Mouse (Mus musculus) retina, adult 2 months (tissue): Measurements from ENCODE around the gene Slco1a5.
"Not testable (repeated sequence)": the region's sequence is repeated elsewhere in the genome, so short reads cannot be mapped to it uniquely, and the experiment has no call there.

ENCODE experiments used
- DNase-seq: peaks from one replicate; pipeline ENCODE4 v3.0.0-alpha.2; 2012; ENCODE audit warnings: low read depth, low spot score

The Slco1a5 gene

DNA sequence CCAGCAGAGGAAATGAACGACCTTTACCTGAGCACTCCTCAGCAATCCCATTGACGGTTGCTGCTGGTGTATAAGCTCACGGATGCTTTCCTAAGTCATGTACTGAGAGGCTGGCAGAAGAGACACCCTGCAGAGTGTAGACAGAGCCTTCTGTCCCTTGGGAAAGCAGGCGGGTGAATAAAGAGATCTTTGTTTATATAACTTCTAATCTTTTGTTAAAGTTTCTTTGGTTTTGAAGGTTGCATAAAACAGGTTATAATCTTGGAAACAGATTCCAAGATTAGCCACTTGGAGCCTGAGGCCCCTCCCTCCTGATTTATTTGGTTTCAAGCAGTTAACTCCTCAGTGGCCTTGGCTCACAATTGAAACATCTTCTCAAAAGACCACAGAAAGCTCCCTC, at the start of gene Slco1a5:
TSS of gene Slco1a5 (minus strand) at position 101 of the 400 bp plus-strand sequence.
- DNase-seq = no peak

DNA sequence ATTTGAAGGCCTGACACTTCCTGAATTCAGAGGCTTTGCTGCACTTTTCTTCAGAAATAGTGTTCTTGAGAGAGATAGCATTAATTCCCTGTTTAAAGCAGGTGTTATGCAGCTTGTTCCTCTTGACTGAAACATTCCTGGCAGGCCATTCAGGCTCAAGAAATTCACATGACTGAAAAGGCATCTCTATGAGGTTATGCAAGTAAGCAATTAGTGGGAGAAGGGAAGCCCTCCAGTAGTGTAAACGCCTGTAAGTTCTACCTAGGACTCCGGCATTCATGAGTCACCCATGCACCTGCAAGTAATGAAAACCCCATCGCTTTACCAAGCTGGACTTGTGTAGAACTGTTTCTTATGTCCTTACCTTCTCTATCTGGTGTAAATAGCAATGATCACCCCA, 46.8 kb upstream of the Slco1a5 start:
- DNase-seq = no peak

DNA sequence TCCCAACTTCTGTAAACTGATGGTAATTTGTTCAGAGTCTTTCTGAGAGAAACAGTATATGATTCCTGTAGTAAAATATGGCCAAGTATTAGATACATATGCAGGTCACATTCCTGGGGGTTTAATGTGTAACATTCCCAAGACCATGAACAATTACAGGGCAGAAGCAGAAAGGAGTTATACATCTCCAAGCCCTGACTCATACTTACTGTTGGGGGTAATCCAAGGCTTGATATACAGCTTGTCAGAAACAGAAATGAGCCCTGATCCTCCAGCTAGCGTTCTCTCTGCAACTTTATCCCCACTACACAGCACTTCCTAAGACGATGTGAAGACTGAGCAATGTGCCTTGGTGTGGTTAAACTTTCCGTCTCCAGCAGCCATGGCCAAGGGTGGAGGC, 44.8 kb upstream of the Slco1a5 start:
- DNase-seq = no peak

DNA sequence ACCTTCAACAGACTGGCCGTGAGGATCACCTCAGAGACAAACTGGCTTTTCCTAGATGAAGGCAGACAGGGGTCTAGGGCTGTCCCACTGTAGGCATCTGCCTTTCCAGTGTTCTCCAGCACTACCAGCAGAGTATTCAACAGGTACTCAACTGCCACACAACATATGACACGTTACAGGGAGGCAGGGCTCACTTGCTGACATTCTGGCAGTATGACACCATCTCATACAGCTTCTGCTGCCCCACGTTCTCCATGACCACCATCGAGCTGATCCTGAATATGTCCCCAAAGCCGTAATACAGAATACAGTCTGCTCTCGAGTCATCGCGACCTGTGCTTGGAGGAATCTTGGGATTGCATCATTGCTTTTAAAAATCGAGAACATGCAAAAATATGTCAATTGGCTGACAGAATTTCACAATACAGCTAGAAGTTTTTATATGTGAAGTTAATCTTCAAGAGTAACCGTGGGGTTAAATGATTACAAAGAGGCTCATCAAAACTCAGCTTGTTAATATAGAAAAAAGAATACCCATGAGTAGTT, 43.8 kb upstream of the Slco1a5 start:
- no peak for DNase-seq

DNA sequence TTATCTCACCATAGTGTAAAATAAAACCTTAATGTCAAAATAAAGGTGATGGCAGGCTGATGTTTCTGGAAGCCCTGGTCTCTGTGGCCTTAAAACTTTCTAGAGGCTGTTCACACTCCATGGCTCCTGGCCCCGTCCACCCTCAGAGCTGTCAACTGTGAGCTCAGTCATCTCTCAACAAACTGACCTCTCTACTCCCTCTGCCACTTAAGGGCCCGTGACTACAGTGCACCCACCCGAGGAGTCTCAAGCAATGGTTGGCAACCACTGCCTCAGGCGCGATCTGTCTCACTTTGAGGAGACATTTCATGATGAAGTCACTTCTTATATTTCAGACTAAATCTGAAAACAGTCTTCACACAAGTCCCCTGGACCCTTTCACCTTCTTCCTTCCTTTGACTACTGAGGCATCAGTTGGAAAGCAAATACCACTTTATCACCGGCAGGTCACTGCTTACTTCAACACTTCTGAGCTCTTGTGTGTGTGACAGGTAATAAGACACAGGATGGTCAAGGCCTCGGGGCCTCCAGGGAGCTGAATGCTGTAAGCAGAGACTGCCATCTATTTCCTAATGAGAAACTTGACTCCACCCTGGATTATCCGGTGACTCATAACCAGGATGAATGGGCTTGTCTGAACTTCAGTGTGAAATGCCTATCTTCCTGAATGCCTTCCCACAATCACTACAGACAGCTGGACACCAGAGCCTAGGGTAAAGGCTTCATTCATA, 43.1 kb upstream of the Slco1a5 start:
- DNase-seq = no peak

DNA sequence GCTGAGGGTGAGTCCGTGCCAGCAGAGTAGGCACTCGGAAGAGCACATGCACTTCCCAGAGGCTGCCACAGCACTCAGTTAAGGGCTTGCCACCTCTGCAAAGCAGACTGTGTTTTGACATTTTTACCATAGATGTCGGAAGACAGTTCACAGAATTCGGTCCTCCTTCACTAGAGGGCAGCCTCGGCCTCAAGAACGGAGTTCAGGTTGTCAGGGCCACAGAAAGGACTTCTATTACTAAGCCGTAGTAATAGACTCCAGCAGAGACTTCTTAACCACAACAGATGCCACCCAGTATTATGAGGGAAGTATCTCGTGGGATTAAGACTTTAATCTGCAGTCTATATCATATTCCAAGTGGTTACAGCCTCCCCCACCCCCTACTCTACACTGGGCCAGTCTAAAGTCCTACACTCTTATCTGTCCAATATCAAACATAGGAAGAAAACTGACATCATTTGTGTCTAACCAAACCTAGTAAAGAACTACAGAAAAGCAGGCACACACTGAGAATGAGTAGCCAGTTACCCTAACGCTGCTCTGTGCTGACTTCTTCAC, 40.3 kb upstream of the Slco1a5 start:
- no peak for DNase-seq

DNA sequence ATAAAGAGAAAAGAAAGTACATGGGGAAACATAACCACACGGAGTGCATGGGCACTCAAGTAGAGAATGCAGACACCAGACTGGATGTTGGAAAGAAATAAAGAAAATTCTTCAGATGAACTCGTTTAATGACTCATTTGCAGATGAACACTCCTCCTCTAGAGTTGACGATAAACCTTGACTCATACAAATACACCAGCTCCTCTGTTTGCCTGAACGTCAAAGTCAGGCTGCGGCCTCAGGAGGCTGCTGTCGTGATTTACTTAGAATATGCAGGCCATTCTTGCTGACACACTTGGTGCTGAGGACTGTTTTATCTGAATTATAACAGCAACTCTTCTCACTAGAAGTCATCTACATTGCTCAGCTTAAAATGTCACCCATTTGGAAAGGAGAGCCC, 39.3 kb upstream of the Slco1a5 start:
- no peak for DNase-seq

DNA sequence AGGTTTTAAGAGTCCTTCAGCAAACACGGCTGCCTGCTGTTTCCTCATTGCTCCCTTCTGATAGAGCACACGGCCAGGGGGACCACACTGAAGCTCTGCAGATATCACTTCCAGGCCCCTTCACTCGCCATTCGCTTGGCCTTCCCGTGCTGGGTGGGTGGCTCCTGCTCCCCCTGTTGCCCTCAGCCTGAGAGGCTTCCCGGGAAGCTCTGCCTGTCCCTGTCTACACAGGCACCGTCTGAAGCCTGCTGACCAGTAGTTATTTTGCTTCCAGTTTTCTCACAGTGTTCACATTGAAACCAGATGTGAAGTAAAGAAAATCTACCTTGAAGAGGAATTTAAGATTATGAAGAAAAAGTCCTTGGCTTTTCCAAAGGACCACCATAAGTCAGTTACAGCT, 34.3 kb upstream of the Slco1a5 start:
- no peak for DNase-seq

DNA sequence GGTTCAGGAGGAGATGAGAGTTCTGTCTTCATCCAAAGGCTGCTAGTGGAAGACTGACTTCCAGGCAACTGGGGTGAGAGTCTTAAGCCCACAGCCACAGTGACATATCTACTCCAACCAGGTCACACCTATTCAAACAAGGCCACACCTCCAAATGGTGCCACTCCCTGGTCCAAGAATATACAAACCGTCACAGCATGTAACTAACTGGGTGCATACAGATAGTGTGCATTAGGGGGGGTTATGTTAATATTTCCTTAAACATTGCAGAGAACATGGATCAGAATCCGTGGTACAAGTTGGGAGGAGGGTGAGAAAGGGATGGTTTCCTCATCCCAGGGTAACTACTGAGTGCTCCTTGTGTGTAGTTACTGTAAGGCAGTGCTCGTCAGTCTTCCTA, 29.3 kb upstream of the Slco1a5 start:
- DNase-seq = not testable (repeated sequence)

DNA sequence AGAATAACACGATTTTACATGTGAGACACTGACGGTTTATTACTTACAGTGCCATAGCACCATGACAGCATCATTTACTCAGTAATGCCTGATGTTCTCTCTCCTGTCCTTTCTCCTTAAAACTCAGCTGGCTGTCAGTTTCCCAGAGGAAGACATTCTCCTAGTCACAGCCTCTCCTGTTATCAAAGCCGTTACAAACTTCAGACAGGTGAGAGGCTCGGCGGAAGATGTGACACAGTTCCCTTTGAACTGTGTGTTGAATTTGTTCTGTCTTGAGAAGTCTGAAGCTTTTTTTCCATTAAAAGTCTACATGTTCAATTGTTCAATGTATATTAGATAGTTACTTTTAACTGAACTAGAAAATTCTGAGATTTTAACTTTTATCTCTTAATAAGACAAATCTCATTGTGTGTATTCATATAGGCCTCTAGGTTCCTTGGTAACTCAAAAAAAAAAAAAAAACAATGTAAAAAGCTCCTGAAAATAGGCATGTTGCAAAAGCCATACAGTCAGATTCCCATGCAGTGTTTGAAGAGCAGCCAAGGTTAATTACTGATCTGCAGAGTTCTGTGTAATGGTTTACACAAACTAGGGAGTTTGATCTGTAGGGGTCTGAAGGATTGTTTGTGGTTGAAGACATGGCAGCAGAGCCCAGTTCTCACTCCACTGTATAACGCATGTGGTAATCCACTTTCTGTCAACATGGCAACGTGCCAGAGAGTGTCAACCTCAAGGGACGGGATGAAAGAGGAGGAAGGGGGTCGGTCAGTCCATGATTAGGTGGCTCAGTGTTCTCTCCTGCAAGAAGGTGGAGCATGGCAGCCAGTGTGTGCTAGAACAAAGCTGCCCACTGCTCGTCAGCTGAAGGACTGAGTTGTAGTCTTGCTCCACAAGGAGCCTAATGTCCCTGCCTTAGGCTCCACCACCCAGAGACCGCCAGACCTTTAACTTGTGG, 24.9 kb upstream of the Slco1a5 start:
- DNase-seq = no peak

DNA sequence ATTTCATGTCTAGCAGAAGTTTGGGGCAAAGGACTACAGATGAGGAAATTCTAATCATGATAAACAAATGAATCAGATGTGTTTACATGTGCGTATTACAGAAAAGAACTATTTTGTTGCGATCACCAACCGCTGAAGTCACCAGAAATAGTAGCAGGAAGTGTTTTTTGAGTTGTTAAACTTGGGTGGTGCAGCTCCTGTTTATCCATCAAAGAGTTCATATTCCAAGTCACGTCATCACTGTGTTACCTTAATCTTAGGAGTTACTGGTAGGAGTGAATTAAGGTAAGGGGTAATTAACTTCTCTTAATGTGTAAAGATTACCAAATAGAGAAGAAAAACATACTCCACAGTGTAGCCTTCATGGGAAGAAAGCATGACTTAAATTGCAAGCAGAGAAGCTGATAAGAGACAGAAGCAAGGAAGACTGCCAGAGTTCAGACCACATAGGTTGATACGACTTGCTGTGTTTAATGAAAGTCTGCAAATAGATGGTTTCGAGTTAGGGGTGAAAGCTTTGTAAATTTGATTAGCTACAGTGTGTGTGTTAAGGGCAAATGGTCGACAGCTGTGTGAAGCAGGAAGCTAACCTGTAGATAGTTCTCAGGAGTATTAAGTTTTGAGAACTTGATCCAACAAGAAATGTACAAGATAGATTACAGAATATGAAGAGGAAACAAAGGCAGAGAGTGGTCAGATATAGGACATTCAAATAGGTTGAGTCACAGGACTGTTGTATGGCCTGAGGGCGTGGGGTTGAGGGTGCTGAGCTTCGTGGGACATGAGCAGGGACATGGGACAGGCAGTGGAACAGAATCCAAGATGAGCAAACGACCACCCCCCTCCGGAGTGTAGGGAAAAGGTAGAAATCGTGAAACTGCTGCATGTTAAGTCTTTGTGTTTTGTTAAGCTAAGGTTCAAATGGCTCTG, 23.7 kb upstream of the Slco1a5 start:
- no peak for DNase-seq

DNA sequence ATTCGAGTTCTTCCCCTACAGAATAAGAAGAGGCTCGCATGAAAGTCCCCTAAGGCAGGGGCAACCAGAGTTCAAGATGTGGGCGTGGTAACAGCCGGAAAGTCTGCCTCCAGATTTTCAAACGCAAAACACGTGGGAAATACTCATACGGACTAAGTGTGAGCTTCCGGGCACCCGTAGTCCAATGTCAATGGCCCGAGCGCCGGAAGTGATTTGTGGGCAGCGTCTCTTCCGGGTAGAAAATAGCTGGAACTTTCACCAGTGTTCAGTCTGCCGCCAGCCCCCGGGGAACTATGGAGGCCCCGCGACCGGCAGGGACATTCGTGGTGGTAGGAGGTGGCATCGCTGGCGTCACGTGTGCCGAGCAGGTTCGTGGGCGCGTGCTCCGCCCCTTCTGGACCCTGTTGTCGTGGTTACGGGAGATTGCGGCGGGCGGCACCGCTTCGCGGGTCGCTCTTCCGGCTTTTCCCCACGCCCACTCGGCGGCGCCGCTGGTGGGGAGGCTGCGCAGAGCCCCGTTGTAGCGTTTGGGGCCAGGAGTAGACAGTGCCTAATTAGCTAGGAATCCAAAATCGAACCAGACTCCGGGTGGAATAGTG, 22.8 kb upstream of the Slco1a5 start, which contains the start of gene Pyroxd1:
TSS of gene Pyroxd1 (plus strand) at position 215 of the 599 bp plus-strand sequence.
- DNase-seq = peak; percentile 81

DNA sequence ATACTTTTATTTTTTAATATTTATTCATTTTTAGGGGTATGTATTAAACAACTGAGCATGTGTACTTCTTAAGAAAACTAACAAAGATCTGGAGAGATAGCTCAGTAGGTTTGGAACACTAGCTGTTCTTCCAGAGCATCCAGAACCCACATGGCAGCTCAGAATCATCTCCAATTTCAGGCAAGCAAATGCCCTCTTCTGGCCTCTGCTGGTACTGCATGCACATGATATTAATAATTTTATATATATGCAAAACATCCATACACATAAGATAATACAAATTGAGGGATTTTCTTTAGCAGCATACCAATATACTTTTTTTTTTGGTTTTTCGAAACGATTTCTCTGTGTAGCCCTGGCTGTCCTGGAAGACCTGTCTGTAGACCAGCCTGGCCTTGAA, 20.8 kb upstream of the Slco1a5 start:
- DNase-seq = no peak

DNA sequence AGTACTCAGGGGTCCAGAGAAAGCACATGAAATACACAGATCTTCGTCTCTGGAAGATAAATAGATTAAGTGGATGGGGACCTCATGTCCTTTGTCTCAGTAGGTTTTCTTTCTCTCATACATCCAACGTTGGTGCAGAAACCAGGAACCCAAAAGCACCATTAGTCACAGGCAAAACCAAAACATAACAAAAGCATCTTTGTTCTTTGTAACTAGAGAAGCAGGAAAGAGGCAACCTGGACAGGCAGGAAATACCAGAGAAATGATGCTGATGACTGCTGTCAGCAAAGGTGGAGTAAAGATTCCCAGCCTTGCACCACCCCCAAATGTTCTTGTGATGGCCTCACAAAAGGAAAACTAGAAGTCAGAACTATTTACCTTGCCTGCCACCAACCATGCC, 16.8 kb upstream of the Slco1a5 start:
- DNase-seq = no peak

DNA sequence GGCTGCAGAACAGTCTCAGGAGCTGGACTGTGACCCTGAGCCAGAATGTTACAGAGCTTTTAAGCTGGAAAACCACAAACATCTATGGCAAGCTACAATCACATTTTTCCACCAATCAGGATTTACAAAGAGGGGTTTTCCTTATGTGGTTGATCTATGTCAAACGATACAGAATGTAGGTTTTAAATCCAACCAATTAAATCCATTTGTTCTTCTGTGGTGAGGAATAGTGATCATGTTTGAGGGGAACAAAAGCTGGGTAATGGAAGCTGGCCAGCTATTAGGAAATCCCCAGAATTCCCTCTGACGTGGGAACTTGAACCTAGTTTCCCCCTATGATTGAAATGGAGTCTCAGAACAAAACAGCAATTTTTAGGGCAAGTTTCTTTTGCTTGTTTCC, 16.2 kb upstream of the Slco1a5 start:
- DNase-seq = no peak

DNA sequence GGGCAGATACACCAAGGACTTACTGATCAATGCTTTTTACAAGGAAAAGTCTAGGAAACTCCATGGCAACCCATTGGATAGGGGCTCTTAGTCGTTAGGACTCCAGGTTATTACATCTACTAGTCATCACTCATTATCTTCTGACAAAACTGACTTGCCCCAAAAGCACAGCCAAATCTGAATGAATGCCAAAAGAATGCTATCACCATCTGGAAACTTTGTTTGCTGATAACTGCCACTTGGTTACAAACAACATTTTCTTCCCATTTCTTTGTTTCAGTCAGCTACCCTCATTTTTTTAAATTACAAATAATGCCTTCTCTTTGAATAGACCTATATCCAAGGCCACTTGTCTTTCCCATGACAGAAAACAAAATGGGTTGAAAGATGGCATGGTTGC, 6.4 kb upstream of the Slco1a5 start:
- DNase-seq = no peak

DNA sequence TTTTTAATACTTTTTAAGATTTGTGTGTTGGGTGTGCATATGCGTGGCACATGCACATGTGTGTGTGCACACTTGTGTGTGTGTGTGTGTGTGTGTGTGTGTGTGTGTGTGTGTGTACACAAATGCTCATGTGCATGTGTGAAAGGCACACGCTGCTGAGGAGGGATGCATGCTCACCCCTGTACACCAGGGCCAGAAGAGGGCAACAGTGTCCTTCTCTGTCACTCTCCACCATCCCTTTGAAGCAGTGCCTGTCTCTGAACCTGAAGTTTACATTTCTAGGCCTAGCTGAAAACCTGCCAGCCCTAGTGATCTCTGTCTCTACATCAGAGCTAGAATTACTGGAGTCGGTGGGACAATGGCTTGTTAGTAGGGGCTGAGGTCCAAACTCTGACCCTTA, 3.8 kb upstream of the Slco1a5 start:
- no peak for DNase-seq

DNA sequence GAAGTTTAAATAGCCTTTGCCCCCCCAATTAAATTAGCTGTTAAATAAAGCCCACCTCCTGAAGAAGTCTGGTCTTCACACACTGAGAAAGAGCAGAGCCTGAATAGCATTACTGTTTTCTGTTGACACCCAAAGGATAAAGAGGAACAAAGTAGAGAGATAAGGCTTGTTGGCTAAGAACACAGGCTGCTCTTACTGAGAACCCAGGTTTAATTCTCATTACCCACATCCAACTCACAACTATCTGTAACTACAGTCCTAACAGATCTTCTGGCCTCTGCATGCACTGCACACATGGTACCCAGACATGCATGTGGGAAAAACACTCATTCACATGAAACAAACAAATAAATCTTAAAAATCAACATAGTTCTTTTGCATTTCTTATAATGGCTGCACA, 5.7 kb downstream of the Slco1a5 start:
- DNase-seq = no peak

DNA sequence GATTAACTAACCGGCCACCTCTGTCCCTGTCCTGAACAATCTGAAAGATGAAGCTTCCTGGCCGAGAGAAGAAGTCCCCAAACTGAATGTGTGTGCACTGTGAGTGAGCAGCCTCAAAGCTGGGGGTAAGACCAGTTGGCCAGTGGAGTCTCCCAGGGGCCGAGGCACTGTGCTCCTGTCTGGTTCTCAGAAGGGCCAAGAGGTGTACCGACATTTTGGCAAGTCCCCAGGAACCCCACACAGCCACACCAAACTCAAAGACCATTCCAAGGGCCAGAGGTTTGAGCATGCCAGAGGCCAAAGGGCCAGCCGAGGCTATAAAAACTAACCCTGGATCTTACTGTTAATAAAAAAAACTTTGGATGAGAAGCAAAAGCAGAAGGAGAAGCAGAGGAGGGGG, 8.5 kb downstream of the Slco1a5 start:
- no peak for DNase-seq

DNA sequence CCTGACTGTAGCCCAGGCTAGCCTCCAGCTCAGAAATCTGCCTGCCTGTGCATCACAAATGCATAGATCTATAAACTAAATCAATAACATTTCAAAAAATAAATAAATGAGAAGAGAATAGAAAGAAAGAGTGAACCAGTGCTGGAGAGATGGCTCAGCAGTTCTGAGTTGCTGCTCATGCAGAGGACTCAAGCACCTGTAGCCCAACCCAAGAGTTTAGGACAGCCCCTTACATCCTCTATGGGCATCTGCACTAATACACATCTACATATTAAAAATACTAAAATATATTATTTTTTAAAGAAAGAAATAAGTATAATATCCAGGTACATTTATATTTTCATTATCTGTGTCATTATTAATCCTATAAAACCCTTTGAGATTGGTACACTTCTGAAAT, 17.7 kb downstream of the Slco1a5 start:
- DNase-seq = no peak

DNA sequence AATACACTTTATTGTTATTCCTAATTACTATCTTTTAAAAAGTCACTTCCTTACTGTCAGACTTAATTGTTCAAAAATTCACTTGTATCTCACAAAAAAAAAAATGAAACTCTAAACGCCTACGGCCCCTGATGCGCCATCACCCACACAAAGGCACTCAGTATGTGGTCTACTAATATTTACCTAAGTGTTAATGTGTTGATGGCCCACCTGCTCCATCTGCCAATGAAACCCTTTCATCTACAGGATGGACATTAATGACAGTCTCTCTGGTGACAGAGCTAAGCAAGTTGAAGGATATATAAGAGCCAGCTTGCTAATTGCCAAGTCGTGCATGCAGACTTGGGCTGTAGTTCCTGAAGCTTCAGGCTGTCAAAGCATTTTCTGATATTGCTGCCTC, 24.7 kb downstream of the Slco1a5 start, which contains the start of gene Iapp:
TSS of gene Iapp (plus strand) at position 326 of the 400 bp plus-strand sequence.
- DNase-seq = no peak
